Mouse (Mus musculus) mammary gland, adult 2 months (tissue): ENCODE data around the gene Plxnb2. TPM values are rescaled to one million over a fixed set of nuclear protein-coding genes. Genes with fewer than 3 reads are reported as not detected.

Source experiments
- polyA plus RNA-seq: library from polyadenylated mRNA; depleted of rRNA; stranded (reverse); fragments of >200 nt; gene quantifications from 2 replicates; pipeline ENCODE4 v1.2.3, GENCODE M21; 2012; ENCODE audit warnings: low replicate concordance; rRNA removed

The Plxnb2 gene
- polyA plus RNA-seq = 106 and 146 TPM in 2 replicates

DNA sequence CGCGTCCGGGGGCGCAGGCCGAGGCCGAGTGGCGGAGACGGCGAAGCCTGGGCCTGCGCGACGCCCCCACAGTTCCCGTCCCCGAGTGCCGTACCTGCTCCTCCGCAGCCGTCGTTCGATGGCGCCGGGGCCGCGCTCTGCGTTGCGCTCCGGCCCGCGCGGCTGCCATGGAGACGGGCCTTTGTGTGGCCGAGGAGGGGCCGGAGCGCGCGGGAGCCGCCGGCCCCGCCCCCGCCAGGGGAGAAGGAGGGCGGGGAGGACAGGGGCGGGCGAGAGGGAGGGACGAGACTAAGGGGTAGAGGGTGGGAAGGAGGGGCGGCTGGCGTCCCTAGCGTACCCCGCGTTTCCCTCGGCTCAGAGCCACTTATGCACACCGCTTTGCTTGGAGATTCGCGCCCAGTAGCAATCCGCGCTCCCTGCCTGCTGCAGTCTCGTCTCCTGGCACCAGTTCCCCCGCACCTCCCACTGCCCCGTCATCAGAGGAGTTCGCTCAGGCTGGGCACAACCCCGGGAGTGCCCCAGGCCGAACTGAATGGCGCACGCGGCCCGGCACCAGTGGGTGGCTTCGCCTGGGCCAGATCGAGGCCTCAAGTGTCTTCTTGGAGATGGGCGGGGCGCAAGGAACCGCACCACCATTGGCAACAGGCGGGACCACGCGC is at the start of gene Plxnb2:
Plxnb2 (minus strand) TSS at position 218 of the 659 bp plus-strand sequence.

DNA sequence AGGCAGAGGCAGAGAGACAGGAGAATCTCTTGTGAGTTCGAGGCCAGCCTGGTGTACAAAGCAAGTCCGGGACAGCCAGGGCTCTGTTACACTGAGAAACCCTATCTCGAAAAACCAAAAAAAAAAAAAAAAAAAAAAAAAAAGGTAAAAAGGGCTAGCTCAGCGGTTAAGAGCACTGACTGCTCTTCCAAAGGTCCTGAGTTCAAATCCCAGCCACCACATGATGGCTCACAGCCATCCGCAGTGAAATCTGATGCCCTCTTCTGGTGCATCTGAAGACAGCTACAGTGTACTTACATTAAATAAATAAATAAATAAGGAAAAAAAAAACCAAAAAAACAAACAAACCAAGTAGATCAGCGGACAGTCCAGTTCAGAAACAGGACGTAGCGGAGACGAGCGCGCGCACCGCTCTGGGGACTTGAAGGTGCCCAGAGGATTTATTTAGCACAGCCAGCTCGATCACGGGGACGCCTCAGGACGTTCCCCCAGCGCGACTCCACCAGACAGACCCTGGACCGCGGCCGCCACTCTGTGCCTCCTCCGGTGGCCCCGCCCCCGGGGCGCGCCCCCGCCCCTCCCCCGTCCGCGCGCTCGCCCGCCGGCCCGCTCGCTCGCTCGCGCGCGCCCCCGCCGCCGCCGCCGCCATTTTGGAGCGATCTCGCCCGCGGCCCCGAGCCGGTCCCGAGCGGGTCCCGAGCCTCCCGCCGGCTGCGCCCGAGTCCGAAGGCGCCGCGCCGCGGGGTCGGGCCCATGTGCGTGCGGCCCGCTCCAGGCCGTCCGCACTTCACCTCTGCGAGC is 30.5 kb upstream of the Plxnb2 start, which contains the start of gene Ppp6r2:
Ppp6r2 (plus strand) TSS at position 639 of the 801 bp plus-strand sequence.

DNA sequence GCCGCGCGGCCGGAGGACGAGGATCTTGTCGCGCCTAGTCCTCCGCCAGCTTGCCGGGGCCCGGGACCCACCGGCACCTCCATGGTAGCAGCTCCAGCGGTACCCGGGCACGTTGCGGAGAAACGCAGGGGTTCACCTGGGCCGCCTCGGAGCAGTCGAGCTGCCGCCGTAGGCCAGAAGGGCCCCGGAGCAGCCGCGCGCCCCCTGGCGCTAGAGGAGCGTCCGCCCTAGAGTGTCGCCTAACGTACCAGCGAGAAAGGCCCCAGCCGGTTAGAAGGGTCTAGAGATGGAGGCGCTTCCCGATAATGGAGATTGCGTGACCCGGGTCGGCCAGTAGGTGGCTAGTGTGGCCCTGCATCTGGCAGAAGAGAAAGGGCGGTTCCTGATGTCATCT is 15.7 kb upstream of the Plxnb2 start, which contains the start of gene Dennd6b:
Dennd6b (minus strand) TSS at position 184 of the 394 bp plus-strand sequence.

DNA sequence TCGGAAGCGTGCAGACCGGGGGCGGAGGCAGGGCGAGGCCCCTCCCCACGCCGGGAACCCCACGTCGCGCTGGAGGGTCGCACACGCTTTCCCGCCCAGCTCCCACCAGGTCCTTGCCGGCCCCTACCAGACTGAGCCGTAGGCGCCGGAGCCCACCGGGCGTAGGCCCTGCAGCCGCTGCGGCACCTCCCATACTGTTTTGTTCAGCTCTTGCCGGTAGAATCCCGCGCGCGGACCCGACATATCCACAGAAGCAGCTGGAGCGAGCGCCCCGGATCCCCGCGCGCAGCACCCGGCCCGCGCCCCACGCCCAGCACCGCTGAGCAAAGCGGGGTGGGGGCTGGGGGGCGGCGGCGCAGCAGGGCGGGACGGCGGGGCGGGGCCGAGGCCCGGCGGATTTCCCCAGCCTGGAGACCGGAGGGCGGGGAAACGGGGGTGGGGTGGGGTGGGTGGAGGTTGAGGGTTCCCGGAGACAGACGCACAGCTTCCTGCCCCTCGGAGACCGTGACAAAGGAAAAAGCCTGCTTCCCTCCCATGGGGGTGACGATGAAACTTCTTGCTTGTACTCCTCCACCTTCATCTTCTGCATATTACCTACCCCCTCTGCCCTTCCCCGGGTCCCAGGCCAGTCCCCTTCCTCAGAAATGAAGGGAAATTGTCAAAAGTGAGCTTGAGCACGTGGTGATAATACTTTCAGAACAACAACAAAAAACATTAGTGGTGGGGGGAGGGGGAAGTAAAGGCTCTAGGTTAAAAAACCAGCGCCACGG is 31.1 kb downstream of the Plxnb2 start, which contains the start of gene Mapk11:
Mapk11 (minus strand) TSS at position 358 of the 770 bp plus-strand sequence.

DNA sequence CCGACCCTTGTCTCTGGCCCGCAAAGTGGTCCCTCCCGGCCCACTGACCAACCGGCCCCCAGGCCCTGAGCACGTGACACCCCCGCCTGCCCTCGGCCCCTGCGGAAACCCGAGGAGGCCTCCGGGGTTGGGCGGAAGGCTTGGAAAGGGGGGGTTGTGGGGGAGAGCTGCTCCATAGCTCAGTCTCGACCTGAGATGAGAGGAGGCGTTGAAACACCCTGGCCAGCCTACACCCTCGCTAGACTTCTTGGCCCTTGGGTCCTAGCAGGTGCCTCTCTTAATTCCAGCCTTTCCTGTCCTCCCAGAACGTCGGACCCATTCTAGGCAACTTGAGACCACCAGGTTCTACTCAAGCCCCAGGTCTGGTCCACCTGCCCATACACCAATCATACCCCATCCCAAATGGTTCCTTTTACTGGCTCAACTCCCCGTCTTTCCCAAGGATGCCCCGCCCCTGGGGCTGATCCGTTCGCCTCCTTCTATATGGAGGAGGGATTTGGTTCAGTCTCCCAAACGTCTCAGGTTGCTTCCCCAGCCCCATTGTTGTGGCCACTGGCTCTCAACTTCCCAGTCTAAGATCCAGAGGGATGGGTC is 39.8 kb downstream of the Plxnb2 start, which contains the start of gene Mapk12:
Mapk12 (minus strand) TSS at position 45 of the 594 bp plus-strand sequence.

DNA sequence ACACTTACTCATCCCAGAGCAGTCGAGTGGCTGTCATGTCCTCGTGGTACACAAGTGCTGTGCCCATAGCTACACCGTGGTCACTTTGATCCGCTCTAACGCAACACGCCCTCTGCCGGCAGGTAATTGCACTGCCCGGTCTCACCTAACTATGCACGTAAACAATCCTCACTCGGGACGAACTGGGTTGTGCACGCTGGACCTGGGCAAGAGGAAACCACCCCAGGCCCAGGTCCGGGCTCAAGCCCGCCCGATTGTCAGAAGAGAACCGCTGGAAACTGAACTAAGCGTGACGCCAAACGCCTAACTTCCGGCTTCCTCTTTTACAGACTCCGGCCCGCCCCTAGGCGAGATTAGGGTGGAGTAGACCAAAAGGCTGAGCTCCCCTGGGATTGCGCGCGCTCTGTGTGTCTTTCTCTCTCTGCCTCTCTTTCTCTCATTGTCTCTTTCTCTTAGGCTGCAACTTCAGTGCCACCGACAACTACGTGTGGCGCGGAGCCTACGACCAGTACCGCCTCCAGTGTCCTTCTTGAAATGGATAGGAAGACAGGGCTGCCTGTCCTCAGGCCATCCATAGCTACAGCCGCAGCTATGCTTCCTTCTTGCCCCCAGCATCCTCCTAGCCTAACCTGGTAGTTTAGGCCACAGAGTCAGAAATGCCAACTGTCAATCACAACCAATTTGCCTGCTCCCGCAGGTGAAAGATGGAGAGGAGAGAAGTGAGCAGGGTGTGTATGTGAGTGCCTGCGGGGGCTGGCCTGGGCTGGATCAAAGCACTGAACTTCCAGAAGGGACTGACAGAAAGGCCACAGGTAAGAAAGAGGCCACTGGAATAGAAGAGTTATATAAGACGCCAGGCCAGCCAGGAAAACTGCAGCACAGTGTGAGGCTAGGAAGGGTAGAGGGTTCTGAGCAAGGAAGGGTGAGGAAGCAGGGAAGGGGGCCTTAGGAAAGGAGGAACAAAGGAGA is 51.9 kb downstream of the Plxnb2 start, which contains the start of gene Hdac10:
Hdac10 (minus strand) TSS at position 319 of the 969 bp plus-strand sequence.

DNA sequence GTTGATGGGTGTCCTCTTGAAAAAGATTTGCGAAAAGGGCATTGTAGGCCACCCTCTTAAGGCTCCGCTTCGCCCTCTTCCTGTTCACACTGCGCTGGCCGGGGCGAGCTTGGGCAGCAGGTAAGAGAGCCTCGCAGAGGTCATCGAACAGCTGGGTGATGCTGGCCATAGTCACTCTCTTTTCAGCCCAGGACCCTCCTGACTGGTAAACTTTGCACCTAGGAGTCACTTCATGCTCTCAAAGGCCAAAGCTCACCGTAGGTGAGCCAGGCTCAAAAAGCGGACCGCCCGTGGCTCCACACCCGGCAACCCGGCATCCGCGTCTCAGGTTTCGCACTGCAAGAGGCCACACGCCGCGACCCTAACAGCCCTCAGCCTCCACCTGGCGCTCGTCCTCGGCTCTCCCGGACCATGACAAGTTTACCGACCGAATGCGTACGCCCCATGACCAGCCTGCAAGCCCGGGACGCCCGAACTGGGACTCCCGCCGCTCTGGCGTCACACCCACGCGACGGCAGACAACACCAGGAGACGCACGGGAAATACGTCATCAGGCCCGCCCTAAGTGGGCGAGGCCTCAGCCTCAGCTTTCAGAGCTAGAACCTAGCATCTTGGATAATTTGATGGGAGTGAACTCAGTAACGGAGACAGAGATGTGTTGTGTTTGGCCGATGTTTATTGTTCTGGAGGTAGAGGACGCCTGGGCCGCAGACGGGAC is 57.8 kb downstream of the Plxnb2 start, which contains the start of gene Tubgcp6:
Tubgcp6 (minus strand) TSS at position 464 of the 718 bp plus-strand sequence.

Other genes starting within 250 kb of the Plxnb2 start
- not detected in 2 replicates for gene Ttll8, start 226.4 kb downstream of the Plxnb2 start, polyA plus RNA-seq
- 0.39 and 0.61 TPM in 2 replicates for gene Mlc1, start 201.8 kb downstream of the Plxnb2 start, polyA plus RNA-seq
- gene Mov10l1, start 197.9 kb downstream of the Plxnb2 start, polyA plus RNA-seq = not detected in 2 replicates
- 0.33 and 0.56 TPM in 2 replicates for gene Panx2, start 121.1 kb downstream of the Plxnb2 start, polyA plus RNA-seq
- gene Trabd, start 105.7 kb downstream of the Plxnb2 start, polyA plus RNA-seq = 45.0 and 62.8 TPM in 2 replicates
- 52.7 and 67.8 TPM in 2 replicates for gene Selenoo, start 91.7 kb downstream of the Plxnb2 start, polyA plus RNA-seq
- 33.0 and 35.5 TPM in 2 replicates for gene Tubgcp6, start 57.7 kb downstream of the Plxnb2 start, polyA plus RNA-seq
- 57.4 and 63.6 TPM in 2 replicates for gene Hdac10, start 52.1 kb downstream of the Plxnb2 start, polyA plus RNA-seq
- 14.0 and 43.9 TPM in 2 replicates for gene Mapk12, start 40.1 kb downstream of the Plxnb2 start, polyA plus RNA-seq
- gene Mapk11, start 31.2 kb downstream of the Plxnb2 start, polyA plus RNA-seq = 15.6 and 21.0 TPM in 2 replicates
- 23.7 and 25.8 TPM in 2 replicates for gene Dennd6b, start 15.7 kb upstream of the Plxnb2 start, polyA plus RNA-seq
- gene Ppp6r2, start 30.8 kb upstream of the Plxnb2 start, polyA plus RNA-seq = 133 and 457 TPM in 2 replicates
- 309 and 314 TPM in 2 replicates for gene Sbf1, start 134.5 kb upstream of the Plxnb2 start, polyA plus RNA-seq
- 1.6 and 3.6 TPM in 2 replicates for gene Adm2, start 141.9 kb upstream of the Plxnb2 start, polyA plus RNA-seq
- gene Miox, start 153.6 kb upstream of the Plxnb2 start, polyA plus RNA-seq = 0.23 and 0.49 TPM in 2 replicates
- gene Lmf2, start 174.9 kb upstream of the Plxnb2 start, polyA plus RNA-seq = 51.5 and 67.3 TPM in 2 replicates
- gene Ncaph2, start 174.9 kb upstream of the Plxnb2 start, polyA plus RNA-seq = 133 and 153 TPM in 2 replicates
- gene Sco2, start 193.1 kb upstream of the Plxnb2 start, polyA plus RNA-seq = 38.4 and 47.4 TPM in 2 replicates
- gene Tymp, start 196.3 kb upstream of the Plxnb2 start, polyA plus RNA-seq = 1.5 and 10.2 TPM in 2 replicates
- gene Odf3b, start 198.5 kb upstream of the Plxnb2 start, polyA plus RNA-seq = 5.0 TPM in 2 replicates
- gene Klhdc7b, start 204.1 kb upstream of the Plxnb2 start, polyA plus RNA-seq = 0.02 TPM in 1 of 2 replicates, not detected in the other
- gene Syce3, start 229.7 kb upstream of the Plxnb2 start, polyA plus RNA-seq = not detected in 2 replicates
- 40.4 and 302 TPM in 2 replicates for gene Cpt1b, start 245.1 kb upstream of the Plxnb2 start, polyA plus RNA-seq
- gene C730034F03Rik, start 248.8 kb upstream of the Plxnb2 start, polyA plus RNA-seq = 0.65 and 1.2 TPM in 2 replicates
- gene Gm44502, start 248.9 kb upstream of the Plxnb2 start, polyA plus RNA-seq = 1.0 and 5.6 TPM in 2 replicates
- 59.4 and 73.3 TPM in 2 replicates for gene Chkb, start 249.1 kb upstream of the Plxnb2 start, polyA plus RNA-seq